Mouse (Mus musculus) spleen, adult 12 weeks (tissue): ENCODE data around the gene Angptl7.

Source experiments
- DNase-seq: peaks from one replicate; pipeline ENCODE4 v3.0.0; 2022; ENCODE audit warnings: low spot score

Gene Angptl7

DNA sequence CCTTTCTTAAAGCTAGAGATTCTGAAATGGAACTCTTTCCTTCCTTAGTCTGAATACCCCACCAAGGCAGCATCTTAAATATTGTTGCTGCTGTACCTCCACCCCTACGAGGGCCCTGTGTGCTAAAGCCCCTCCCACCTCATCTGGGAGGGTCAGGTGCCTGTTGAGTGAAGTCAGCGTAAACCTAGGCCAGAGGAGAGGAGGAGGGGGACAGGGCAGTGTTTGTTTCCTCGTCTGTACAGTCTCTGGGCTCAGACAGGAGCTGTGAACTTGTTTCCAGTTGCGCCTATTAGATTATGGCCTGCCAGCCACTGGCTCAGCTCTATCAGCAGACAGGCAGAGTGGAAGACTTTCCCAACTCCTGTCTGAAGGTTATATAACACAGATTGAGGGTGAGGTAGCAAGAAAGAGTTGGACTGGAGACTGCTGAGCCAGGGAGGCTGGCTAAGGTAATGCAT, at the start of gene Angptl7:
Angptl7 (minus strand) TSS at position 51 of the 458 bp plus-strand sequence.
- DNase-seq: no peak

DNA sequence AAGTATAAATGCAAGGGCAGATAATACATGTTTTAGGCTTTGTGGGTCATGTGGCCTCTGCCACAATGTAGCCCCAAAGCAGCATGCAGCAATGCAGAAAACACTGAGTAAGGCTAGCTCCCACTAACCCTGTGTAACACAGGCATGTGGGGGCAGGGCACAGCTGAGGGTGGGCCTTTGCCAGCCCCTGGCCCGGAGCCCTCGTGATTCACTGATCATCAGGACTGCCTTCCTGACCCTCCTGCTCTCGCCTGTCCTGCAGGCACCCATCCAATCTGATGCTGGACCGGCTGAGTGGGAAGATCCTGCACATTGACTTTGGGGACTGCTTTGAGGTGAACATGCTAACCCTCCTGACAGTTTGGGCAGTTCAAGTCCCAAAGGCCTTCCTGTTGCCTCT, 48.8 kb upstream of the Angptl7 start:
- DNase-seq: no peak

DNA sequence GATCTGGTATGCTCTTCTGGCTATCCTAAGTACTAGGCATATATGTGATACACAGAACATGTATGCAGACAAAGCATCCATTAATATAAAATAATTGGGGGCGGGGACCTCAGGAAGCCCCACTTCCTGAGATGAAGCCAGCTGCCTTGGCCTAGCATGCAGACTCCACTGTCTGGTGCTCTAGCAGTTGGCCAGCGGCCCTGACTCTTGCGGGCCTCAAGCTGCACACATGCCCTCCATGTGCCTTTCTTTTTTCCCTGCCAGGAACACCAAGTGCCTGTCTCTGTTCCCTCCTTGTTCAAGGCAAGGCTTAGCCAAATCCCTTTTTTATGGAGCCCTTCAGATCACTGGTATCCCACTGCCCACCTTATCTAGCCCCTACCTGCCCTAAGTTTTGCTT, 35.6 kb upstream of the Angptl7 start:
- no peak for DNase-seq

DNA sequence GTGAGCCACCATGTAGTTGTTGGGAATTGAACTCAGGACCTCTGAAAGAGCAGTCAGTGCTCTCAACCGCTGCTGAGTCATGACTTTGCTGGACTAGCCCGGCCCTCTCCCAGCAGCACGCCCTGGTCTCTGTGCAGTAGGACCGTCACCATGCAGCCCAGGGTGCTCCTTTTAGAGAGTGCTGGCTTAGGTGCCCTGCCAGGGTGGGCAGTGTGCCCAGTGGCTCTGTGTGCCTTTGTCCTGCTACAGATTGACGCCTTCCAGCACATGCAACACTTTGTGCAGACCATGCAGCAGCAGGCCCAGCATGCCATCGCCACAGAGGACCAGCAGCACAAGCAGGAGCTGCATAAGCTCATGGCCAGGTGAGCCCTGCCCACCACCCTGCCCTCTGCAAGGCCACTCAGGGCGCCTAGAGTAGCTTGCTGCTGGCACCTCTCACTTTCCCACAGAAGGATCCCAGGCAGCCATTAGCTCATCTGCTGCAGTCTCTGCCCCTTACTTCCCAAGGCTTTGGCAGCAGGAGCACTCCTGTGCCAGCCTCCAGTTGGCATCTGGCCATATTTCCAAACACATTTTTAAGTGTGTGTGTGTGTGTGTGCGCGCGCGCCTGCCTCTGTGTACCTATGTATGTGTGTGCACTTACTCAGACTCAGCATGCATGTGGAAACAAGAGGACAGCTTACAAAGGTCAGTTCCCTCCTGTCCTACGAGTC, 33.5 kb upstream of the Angptl7 start:
- DNase-seq: no peak

DNA sequence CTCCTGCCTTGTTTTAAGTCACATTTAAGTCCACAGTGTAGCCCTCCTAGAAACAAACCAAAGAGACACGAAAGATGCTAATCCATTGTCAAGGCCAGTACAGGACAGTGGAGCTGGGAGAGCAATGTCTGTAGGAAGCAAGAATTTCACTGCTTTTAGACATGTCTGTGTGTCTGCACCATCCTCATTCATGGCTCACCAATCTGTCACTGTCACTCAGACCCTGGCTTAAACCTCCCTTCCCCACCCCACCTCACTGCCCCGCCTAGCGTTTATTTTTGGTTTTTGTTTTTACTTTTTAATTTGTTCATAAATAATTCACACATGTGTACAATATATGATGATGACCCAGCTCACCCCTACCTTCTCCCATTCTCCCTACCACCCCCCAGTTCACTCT, 32.3 kb upstream of the Angptl7 start:
- DNase-seq: no peak

DNA sequence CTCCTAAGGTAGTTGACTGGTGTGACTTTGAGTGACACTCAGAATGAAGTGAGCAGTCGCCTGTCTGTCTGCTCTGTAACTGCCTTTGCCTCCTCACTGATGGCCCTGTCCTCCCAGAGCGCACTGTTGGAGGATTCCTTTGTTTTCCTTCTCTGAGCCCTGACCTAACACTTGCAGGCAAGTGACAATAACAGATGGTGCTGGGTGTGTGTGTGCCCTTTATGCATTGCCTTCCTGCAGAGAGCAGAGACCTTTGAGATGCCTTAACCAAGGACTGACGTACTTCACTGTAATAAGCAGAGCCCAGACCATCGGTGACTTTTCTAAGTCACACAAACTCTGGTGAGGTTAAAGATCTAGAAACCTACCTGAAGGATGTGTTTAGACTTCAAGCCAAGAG, 31.1 kb upstream of the Angptl7 start:
- no peak for DNase-seq

DNA sequence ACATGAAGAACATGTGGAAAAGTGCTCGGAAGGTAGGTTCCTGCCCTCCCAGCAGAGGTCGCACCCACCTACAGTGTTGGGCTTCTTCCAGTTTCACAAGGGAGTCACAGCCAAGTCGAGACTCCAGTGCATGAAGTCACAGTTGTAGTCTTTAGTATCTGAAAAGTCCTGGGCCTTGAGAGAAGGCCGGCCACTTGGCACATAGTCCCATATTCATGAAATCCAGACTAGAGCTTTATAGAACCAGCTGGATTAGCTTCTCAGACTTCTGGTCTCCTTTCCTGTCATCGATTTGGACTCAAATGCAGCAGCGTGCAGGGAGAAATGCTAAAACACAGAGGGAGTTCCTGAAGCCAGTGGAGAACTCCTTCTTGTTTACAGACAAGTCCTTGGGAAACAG, 30.5 kb upstream of the Angptl7 start:
- no peak for DNase-seq

DNA sequence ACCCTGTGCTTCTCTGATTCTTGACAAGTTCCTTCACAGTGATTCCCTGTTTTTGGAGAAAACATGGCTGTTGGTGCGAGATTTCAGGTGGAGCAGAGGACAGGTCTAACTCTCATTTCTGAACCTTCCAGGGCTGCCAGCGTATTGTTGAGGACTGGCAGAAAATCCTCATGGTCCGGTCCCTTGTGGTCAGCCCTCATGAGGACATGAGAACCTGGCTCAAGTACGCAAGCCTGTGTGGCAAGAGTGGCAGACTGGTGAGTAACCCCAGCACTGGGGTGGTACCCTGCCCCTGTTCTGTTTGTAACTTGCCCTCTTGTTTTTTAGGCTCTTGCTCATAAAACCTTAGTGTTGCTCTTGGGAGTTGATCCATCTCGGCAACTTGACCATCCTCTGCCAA, 30.1 kb upstream of the Angptl7 start:
- DNase-seq: no peak

DNA sequence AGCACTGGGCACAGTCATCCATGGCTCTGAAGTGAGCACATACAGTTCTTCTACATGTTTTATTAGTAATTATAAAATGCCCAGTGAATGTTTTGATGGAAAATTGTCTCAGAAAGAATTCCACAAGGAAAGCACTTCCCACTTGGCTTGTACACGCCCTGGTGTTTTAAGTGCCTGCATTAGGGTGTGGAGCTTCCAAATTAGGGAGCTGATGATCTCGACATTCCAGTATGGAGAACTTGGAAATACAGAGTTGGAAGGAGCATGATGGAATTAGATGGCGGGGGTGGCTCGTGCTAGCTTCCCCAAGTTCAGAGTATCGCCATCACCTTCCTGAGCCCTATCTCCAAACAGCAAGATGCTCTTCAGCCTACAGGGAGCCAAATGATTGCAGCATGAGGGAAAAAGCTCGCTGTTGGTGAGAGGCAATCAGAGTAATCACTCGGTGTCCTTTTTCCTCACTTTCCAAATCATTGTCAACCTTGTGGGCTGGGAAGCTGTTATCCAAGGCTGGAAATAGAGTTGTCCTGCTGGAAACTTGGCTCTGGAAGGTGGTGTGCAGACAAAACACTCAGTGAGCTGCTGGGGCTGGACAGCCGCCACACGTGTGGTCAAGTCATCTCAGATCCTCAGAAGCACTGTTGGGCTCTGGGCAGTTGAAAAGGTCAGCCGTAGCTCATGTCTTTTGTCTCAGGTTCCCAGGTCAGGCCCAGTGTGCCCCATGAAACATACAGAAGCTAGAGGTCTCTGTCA, 27.1 kb upstream of the Angptl7 start:
- no peak for DNase-seq

DNA sequence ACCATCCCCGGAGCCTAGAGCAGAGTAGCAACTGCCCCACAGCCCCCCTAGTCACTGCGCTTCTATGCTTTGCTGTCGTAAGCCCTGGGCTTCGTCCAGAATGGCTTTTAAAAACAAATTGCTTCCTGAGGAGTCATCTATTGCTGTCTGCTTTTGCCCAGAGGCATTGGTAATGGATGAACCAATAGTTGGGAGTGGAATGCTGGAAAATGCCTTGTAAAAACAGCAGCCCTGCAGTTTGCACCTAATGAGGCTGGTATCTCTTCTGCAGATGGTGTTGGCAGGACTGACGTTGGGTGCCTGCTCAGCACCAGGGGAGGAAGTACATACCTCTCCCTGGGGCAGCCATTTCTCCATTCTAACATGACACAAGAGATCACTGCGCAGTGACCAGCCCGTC, 23.3 kb upstream of the Angptl7 start:
- DNase-seq: no peak

DNA sequence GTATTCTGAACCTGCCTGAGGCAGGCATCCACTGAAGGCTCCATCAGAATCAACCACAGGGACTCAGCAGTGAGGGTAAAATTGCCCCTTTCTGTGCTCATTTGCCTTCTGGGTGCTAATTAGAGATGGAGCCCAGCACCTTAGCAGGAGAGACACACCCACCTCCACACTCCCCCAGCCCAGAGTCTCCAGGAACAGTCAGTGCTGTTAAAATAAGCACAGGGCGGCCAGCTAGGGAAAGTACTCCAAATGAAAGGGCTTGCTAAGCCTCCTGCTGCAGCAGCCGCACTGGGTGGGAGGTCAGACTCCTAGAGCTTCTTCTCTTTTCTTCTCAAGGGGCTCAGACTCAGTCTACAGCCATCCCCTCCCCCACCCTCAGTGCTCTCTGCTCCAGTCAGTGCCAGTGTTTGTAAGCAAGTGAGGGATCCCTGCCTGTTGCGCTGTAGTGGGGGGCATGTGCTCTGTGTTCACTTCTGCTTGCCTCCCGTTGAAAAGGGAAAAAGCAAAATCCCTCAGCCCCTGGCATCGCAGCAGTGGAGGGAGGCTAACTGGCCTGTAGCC, 18.1 kb upstream of the Angptl7 start:
- DNase-seq: no peak

DNA sequence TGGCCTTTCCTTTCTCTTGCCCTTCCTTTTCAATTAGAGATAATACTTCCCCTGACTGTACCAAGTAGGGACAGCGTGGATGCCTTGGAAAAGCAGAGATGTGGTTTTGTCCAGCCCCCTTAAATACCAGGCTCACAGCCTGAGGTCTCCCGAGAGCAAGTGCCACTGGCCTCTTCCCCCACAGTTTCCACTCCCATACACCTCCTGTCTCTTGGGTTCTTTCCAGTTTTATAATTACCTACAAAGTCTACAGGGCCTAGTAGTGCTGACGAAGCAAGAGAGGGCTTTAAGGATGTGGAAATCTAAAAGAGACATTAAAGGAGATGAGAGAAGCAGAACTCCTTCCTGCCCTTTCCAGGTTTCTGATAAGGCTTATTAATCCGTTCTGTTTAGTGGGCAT, 17.5 kb upstream of the Angptl7 start:
- no peak for DNase-seq

DNA sequence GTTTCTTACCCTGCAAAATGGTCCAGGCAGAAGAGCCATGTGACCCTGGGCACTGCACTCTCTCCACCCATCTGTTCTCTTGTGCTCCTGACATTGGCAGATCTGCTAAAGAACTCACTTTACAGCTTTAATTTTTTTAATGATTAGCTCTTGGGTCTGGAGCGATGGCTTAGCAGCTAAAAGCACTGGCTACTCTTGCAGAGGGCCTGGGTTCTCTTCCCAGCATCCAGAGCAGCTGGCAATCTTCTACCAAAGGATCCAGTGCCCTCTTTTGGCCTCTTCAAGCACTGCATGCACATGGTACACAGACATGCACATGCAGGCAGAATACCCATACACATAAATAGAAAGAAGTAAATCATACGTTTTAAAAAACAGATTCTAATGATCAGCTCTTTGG, 15.1 kb upstream of the Angptl7 start:
- no peak for DNase-seq

DNA sequence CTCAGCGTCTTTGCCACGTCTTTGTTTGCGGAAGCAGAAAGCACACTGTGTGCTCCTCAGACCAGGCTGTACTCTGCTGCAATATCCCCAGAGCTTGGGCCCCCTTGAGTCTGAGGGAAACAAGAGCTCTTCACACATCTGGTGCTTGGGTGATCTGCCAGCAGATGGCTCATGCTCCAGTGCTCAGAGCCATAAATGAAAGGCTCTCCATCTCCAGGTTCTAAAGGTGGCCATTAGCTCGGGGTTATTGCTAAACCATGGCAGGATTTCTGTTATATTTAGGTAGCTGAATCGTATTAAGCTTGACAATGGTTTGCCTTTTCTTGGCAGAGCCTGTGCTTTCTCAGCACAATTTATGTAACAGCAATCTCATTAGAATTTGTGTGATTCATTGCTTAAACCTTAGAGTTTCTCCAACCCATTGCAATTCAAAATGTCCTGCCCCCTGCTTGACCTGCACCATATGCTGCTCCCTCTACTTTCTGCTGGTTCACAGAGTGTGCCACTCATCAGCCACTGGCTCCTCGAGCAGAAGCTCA, 12.8 kb upstream of the Angptl7 start:
- DNase-seq: no peak

DNA sequence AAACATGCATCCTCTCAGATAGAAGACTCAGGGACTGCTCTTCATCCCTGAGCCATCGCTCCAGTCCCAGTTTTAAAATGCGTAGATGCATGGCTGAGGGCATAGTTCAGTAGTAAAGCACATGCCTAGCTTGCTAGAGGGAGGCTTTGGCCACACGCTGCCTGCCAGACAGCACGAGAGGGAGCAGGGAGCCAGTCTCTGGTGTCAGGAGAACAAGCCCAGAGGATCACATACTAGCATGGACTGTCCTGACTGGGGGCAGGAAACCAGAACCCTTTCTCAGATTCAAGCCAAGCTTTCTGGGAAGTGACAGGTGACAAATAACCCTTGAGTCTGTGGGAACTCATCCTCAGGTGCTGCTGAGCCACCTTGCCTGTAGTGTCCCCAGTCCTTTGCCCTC, 11.1 kb upstream of the Angptl7 start:
- DNase-seq: no peak

DNA sequence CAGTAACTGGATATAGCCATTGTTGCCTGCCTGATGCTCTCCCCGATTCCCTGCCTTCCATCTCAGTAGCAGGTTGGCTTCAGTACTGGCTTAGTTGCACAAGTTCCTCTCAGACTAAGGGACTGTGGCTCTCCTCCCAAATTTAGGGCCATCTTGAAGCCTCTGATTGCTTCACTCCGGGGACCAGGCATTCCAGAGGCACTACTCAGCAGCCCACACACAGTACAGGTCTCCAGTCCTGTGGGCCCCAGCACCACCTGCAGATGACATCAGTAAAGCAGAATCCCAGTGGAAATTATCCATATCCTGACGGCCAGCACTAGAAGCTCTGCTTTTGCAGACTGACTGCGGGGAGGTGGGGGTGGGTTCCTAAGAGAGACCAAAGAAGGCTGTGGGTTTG, 10.4 kb upstream of the Angptl7 start:
- no peak for DNase-seq

DNA sequence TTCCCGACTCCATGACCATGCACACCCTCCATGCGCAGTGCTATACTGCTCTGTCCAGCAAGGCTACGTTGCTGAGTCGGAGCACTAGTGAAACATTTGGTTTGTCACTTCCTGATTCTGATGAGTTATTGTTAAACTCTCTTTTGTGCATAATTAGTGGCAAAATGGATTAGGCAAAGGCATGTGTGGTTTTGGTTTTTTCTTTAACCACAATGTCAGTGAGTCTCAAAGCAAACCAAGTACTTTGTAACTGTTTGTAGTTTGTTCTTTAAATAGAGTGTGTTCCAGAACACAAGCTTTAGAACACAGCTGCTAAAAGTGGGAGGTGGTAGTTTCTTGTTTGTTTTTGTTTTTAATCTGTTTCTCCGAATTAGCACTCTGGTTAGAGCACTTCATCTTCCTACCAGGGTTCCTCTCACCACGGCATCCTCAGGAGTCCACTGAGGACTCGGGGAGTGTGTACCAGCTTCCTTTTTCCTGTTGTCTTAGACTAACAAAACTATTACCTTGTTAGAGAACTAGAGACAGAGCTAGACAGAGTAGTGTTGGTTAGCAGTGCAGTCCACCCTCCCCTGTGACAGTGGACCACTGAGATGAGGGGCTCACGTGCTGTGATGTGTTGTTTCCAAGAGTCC, 9.3 kb upstream of the Angptl7 start:
- no peak for DNase-seq

DNA sequence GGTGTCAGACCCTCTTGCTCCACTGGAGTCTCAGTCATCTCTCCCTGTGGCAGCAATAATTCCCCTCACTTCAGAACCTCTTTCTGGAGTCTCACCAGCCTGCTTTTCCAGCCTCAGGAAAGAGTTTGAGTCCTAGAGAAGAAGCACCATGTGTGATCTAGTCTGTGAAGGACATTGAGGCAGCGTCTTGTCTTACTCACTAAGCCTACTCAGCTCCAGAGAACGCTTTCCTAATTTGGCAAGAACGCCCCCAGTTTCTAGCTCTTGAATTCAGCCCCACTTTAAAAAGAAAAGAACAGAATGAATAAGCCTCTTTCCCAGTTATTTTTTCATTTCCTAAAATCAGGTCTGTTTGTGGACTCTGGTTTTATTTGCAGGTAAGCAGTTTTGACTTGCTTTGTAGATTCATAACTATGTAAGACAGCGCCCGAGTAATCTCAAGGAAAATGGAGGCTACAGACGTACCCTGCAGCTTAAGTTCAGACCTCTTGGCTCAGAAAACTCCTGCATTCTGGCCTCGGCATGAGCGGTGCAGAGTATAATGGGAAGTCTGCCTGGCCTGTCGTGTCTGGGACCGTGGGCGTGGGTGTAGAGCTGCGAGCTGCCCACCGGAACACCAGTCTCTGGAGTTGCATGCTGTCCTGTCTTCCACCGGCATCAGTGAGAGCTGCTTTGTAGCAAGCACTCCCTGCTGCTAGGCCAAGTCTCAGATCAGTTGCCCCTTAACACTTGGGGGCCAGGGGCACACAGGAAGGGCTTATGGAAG, 8.0 kb upstream of the Angptl7 start:
- no peak for DNase-seq

DNA sequence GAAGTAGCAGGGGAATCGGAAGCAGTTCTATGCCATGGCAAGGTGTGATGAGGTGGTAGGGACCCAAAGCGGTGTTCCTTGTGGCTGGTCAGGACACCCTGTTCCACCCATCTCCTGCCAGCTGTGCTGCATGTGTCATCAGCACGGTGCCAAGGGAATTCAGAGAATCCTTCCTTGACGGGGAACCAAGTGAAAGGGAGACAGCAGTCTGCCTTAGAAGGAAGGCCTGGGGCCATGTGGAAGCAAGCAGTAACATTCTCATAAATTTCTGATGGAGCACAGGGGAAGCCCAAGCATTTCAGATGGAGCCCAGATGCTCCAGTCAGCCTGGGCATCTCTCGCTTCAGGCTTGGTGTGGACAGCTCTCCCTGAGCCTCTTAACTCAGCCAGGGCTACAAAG, 7.3 kb upstream of the Angptl7 start:
- DNase-seq: no peak

DNA sequence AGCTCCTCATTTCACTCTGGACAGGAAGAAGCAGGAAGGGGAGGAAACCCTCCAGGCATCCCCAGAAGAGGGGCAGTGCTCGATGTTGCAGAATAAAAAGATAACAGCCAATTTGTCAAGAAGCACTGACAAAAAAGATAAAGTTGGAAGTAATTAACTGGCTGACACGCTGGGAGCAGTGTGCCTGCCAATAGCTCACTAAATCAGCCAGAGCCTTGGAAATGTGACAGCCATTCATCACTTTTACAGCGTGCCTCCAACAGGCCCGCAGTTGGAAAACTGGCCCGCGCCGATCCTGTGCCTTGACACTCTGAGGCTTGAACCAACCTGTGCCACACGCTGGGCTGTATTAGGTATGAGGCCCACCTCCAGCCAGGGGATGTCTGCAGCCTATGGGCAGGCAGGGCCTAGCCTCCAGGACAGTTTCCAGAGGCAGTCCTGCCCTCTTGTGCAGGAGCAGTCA, 4.3 kb upstream of the Angptl7 start:
- DNase-seq: no peak

DNA sequence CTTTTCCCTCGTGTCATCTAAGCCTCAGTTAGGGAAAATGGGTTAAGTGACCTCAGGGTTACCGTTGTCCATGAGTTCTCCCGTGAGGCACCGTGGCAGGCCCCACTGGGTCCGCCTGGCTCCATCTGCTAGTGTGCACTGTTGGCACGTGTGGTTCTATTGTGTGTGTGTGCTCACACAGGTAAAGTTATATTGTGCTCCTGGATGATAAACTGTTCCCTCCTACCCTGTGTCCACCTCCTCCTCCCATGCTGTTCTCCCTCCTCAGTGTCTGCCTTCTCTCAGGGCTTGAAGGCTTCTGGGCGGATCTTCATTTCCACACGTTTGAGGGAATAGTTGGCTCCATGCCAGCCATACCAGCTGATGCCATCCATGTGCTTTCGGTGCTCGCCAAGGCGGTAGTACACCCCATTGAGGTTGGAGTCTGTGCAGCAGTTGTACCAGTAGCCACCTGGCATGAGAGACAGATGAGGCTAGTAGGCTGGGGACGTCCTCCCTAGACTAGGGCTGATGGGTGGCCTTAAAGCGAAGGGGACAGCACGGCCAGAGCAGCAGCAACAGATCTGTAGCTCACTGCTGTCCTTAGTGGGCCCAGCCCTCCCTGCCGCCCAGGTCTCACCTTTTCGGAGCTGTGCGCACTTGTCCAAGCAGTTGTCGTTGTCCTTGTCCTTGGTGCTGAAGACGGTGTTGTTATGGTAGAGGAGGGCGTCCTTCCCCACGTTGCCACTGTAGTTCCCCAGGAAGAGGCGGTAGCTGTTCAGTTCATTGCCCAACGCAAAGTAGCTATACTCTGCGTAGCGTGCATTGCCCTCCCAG, 4.2 kb downstream of the Angptl7 start:
- no peak for DNase-seq
